Comparison of ENCODE assay signal across 23 mouse cellular contexts in the genomic region with DNA sequence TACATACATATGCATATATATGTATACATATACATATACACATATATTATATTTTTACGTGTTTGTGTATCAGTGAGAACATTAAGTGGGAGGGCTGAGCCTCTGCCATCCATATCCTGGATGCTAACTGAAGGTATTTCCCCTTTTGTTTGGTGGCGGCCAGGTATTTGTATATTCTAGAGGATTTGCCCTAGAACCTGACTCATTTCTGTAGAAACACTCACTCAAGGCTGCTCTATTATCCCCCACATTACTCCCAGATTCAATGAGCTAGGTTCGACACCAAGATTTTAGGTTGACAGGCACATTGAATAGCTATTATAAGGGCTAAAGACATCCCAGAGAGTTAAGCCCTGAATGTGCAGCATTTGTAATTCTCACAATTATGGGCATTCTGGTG. TPM values are rescaled to one million over a fixed set of nuclear protein-coding genes. Genes with fewer than 3 reads are reported as not detected.
"Had no signal": no experiment of that assay in that cellular context is flagged by ENCODE, and none has a peak within 500 bp of the region (broad histone marks: within the 10 kb centered on the region; RNA-seq: fewer than 3 reads in every experiment).

No protein-coding gene starts in this region.

- ATAC-seq: liver, postnatal 0 days; lung, postnatal 0 days; midbrain, embryonic 13.5 days; midbrain, embryonic 15.5 days had no signal

- DNase-seq: liver, postnatal 0 days; lung, adult 2 months; lung, postnatal 14 days; lung, postnatal 36 days; retina, postnatal 1 day; right cerebral cortex, adult 18-20 months; right cerebral cortex, postnatal 25 days; right cerebral cortex, postnatal 4 days; spleen, adult 18-20 months; thymus, adult 18-20 months; thymus, postnatal 14 days; thymus, postnatal 4 days had no signal

RNA-seq across cellular contexts. Expression of a gene that starts 12.0 kb away (rescaled TPM):
- total RNA-seq: megakaryocyte progenitor cell, adult 5-6 weeks had no signal
- polyA plus RNA-seq: liver, postnatal 0 days; lung, embryonic 15.5 days; lung, postnatal 0 days; macrophage; midbrain, embryonic 11.5 days; midbrain, embryonic 13.5 days; midbrain, embryonic 15.5 days; myocyte; neural tube, embryonic 11.5 days; neural tube, embryonic 13.5 days; neural tube, embryonic 15.5 days had no signal

RNA-seq across cellular contexts. Expression of a gene that starts 37.4 kb away (rescaled TPM):
- polyA plus RNA-seq: liver, postnatal 0 days; lung, embryonic 15.5 days; macrophage had no signal
